Mouse (Mus musculus): ENCODE results near the gene Azi2.

The Azi2 gene

GRCm38 (mm10) chr9:118040218-118041021 lies at the start of gene Azi2:
Azi2 (plus strand) TSS chr9:118040499.
- peak; percentile 97 to 98 for DNase-seq (ENCODE audit: low spot score in 2 of 2)

GRCm38 (mm10) chr9:117996631-117997030 lies 43.7 kb upstream of the Azi2 start:
- no peak for DNase-seq (ENCODE audit: low spot score in 2 of 2)

- no peak for DNase-seq (ENCODE audit: low spot score in 2 of 2)
Observed at GRCm38 (mm10) chr9:118001488-118001887, 38.8 kb upstream of the Azi2 start.

- DNase-seq (ENCODE audit: low spot score in 2 of 2): no peak
Observed at GRCm38 (mm10) chr9:118003218-118003886, 36.9 kb upstream of the Azi2 start.

GRCm38 (mm10) chr9:118003937-118004336 lies 36.4 kb upstream of the Azi2 start:
- no peak for DNase-seq (ENCODE audit: low spot score in 2 of 2)

- no peak for DNase-seq (ENCODE audit: low spot score in 2 of 2)
Observed at GRCm38 (mm10) chr9:118012928-118013327, 27.4 kb upstream of the Azi2 start.

GRCm38 (mm10) chr9:118024966-118025365 lies 15.3 kb upstream of the Azi2 start:
- no peak for DNase-seq (ENCODE audit: low spot score in 2 of 2)

GRCm38 (mm10) chr9:118029490-118029889 lies 10.8 kb upstream of the Azi2 start:
- no peak for DNase-seq (ENCODE audit: low spot score in 2 of 2)

GRCm38 (mm10) chr9:118030252-118030651 lies 10.0 kb upstream of the Azi2 start:
- DNase-seq (ENCODE audit: low spot score in 2 of 2): no peak

GRCm38 (mm10) chr9:118031694-118032093 lies 8.6 kb upstream of the Azi2 start:
- no peak for DNase-seq (ENCODE audit: low spot score in 2 of 2)

- no peak for DNase-seq (ENCODE audit: low spot score in 2 of 2)
Observed at GRCm38 (mm10) chr9:118034990-118035389, 5.3 kb upstream of the Azi2 start.

- DNase-seq (ENCODE audit: low spot score in 2 of 2): no peak
Observed at GRCm38 (mm10) chr9:118041022-118041400, 712 bp downstream of the Azi2 start.

GRCm38 (mm10) chr9:118041646-118042045 lies 1.3 kb downstream of the Azi2 start:
- DNase-seq (ENCODE audit: low spot score in 2 of 2): no peak

GRCm38 (mm10) chr9:118042738-118043137 lies 2.4 kb downstream of the Azi2 start:
- no peak for DNase-seq (ENCODE audit: low spot score in 2 of 2)

- DNase-seq (ENCODE audit: low spot score in 2 of 2): no peak
Observed at GRCm38 (mm10) chr9:118043581-118043980, 3.3 kb downstream of the Azi2 start.

GRCm38 (mm10) chr9:118045011-118045533 lies 4.8 kb downstream of the Azi2 start:
- no peak for DNase-seq (ENCODE audit: low spot score in 2 of 2)

GRCm38 (mm10) chr9:118053286-118053685 lies 13.0 kb downstream of the Azi2 start:
- no peak for DNase-seq (ENCODE audit: low spot score in 2 of 2)

- no peak for DNase-seq (ENCODE audit: low spot score in 2 of 2)
Observed at GRCm38 (mm10) chr9:118059101-118059500, 18.8 kb downstream of the Azi2 start.

- no peak for DNase-seq (ENCODE audit: low spot score in 2 of 2)
Observed at GRCm38 (mm10) chr9:118070442-118070841, 30.1 kb downstream of the Azi2 start.

- DNase-seq (ENCODE audit: low spot score in 2 of 2): no peak
Observed at GRCm38 (mm10) chr9:118071337-118071736, 31.0 kb downstream of the Azi2 start.

GRCm38 (mm10) chr9:118072101-118072500 lies 31.8 kb downstream of the Azi2 start:
- DNase-seq (ENCODE audit: low spot score in 2 of 2): no peak

GRCm38 (mm10) chr9:118073358-118073757 lies 33.1 kb downstream of the Azi2 start:
- no peak for DNase-seq (ENCODE audit: low spot score in 2 of 2)
